Mouse (Mus musculus): ENCODE data around the gene Adam10.

- no peak for TF ChIP-seq POLR2A (IDR thresholded peaks at IDR 0.05; ENCODE audit: borderline replicate concordance, low read depth, low read length)
- TF ChIP-seq CTCF (IDR thresholded peaks at IDR 0.05; ENCODE audit: low read depth, low read length), result no peak
Measured at GRCm38 (mm10) chr9:70665372-70666145, 13.2 kb upstream of the Adam10 start.
